Mouse (Mus musculus) CH12.LX (cell line): ENCODE measurements around the gene Ebf3. TPM values are rescaled to one million over a fixed set of nuclear protein-coding genes. Genes with fewer than 3 reads are reported as not detected.
A peak's percentile ranks its signal among the peaks of the same experiment; 100 is the strongest.

Source experiments
- DNase-seq: peaks from one replicate; pipeline ENCODE4 v3.0.0-alpha.2; 2013; ENCODE audit errors: extremely low read depth
- H3K27ac ChIP-seq: 2 replicates; pipeline ENCODE4 v1.5.1; 2012; ENCODE audit warnings: low read depth, mild to moderate bottlenecking, control low read depth, moderate library complexity; ENCODE audit not compliant: insufficient read depth
- H3K27me3 ChIP-seq: replicated peaks from 2 replicates; pipeline ENCODE3; 2012; ENCODE audit warnings: inconsistent platforms
- H3K36me3 ChIP-seq, 2 experiments: replicated peaks in 1 of 2; 2 replicates each; pipeline versions ENCODE3 to v1.6.1; 2012; ENCODE audit warnings: inconsistent platforms in 1 of 2, low read length in 1 of 2, mild to moderate bottlenecking in 1 of 2, mixed read lengths in 1 of 2, moderate library complexity in 1 of 2; ENCODE audit not compliant: control insufficient read depth in 1 of 2, insufficient read depth in 1 of 2
- H3K4me1 ChIP-seq, 2 experiments: 2 replicates each; pipeline ENCODE4 v1.6.1; 2012; ENCODE audit warnings: inconsistent platforms in 1 of 2, moderate library complexity in 1 of 2; ENCODE audit not compliant: insufficient read depth in 2 of 2, control insufficient read depth in 1 of 2
- H3K4me2 ChIP-seq: 2 replicates; pipeline ENCODE4 v1.6.1; 2012; ENCODE audit warnings: low read depth, mild to moderate bottlenecking, control low read depth; ENCODE audit not compliant: poor library complexity, insufficient read depth, severe bottlenecking
- H3K4me3 ChIP-seq, 3 experiments: fragments of 150-350 bp in 1 of 3; sonication (generic) in 1 of 3; replicated peaks in 1 of 3; 2 replicates each; pipeline versions ENCODE3 to v1.5.1; 2011 to 2012; ENCODE audit warnings: low read depth in 2 of 3, low read length in 2 of 3, mild to moderate bottlenecking in 2 of 3, moderate library complexity in 2 of 3, control low read depth in 1 of 3, improper control_type of control experiment in 1 of 3, inconsistent platforms in 1 of 3, mixed read lengths in 1 of 3; ENCODE audit not compliant: poor library complexity in 1 of 3
- H3K79me2 ChIP-seq: replicated peaks from 2 replicates; pipeline ENCODE4 v1.6.1; 2012; ENCODE audit warnings: mild to moderate bottlenecking, moderate library complexity; ENCODE audit not compliant: control insufficient read depth, poor library complexity, insufficient read depth, severe bottlenecking; ENCODE audit errors: extremely low read depth
- H3K9ac ChIP-seq: 2 replicates; pipeline ENCODE4 v1.6.1; 2012; ENCODE audit warnings: low read depth, mild to moderate bottlenecking, control low read depth, moderate library complexity; ENCODE audit not compliant: insufficient read depth
- H3K9me3 ChIP-seq: replicated peaks from 2 replicates; pipeline ENCODE3; 2012; ENCODE audit warnings: low read length, inconsistent platforms, mixed read lengths
- BHLHE40 ChIP-seq: IDR thresholded peaks from 2 replicates; pipeline ENCODE4 v1.6.1; 2011; ENCODE audit warnings: mild to moderate bottlenecking, low read depth, low read length, improper control_type of control experiment
- CHD1 ChIP-seq: IDR thresholded peaks from 2 replicates; pipeline ENCODE4 v1.6.1; 2012; ENCODE audit warnings: low read depth, low read length, improper control_type of control experiment, inconsistent platforms
- CHD2 ChIP-seq: IDR thresholded peaks from 2 replicates; pipeline ENCODE4 v1.6.1; 2011; ENCODE audit warnings: low read length, improper control_type of control experiment
- CTCF ChIP-seq, 2 experiments: IDR thresholded peaks in 1 of 2; conservative IDR thresholded peaks in 1 of 2; 2 replicates each; pipeline ENCODE4 v1.5.1; 2011 to 2012; ENCODE audit warnings: low read depth in 2 of 2, low read length in 2 of 2, improper control_type of control experiment in 1 of 2, inconsistent platforms in 1 of 2, mild to moderate bottlenecking in 1 of 2, moderate library complexity in 1 of 2
- E2F4 ChIP-seq: IDR thresholded peaks from 2 replicates; pipeline ENCODE4 v1.6.1; 2011; ENCODE audit warnings: low read depth, low read length, improper control_type of control experiment; ENCODE audit not compliant: insufficient replicate concordance
- ELF1 ChIP-seq: IDR thresholded peaks from 2 replicates; pipeline ENCODE4 v1.6.1; 2014; ENCODE audit warnings: low read depth, mild to moderate bottlenecking, inconsistent platforms, low read length, improper control_type of control experiment
- EP300 ChIP-seq: IDR thresholded peaks from 2 replicates; pipeline ENCODE4 v1.6.1; 2011; ENCODE audit warnings: low read length, improper control_type of control experiment
- ETS1 ChIP-seq: conservative IDR thresholded peaks from 2 replicates; pipeline ENCODE4 v1.6.1; 2012; ENCODE audit warnings: low read depth, mild to moderate bottlenecking, inconsistent platforms, low read length, improper control_type of control experiment, moderate library complexity
- GABPA ChIP-seq: IDR thresholded peaks from 2 replicates; pipeline ENCODE4 v1.6.1; 2012; ENCODE audit warnings: low read depth, low read length, improper control_type of control experiment, inconsistent platforms; ENCODE audit not compliant: insufficient replicate concordance
- HCFC1 ChIP-seq: IDR thresholded peaks from 2 replicates; pipeline ENCODE4 v1.6.1; 2012; ENCODE audit warnings: low read depth, mild to moderate bottlenecking, inconsistent platforms, low read length, improper control_type of control experiment
- IRF4 ChIP-seq: IDR thresholded peaks from 2 replicates; pipeline ENCODE4 v1.6.1; 2014; ENCODE audit warnings: low read depth, mild to moderate bottlenecking, inconsistent platforms, low read length, improper control_type of control experiment
- JUN ChIP-seq: IDR thresholded peaks from 2 replicates; pipeline ENCODE4 v1.6.1; 2011; ENCODE audit warnings: low read depth, mild to moderate bottlenecking, low read length, improper control_type of control experiment, moderate library complexity; ENCODE audit not compliant: insufficient read depth
- JUND ChIP-seq: conservative IDR thresholded peaks from 2 replicates; pipeline ENCODE4 v1.6.1; 2011; ENCODE audit warnings: low read depth, low read length, improper control_type of control experiment
- KAT2A ChIP-seq: IDR thresholded peaks from 2 replicates; pipeline ENCODE4 v1.6.1; 2012; ENCODE audit warnings: low read length, improper control_type of control experiment, inconsistent platforms; ENCODE audit not compliant: insufficient replicate concordance
- MAFK ChIP-seq: IDR thresholded peaks from 2 replicates; pipeline ENCODE4 v1.6.1; 2011; ENCODE audit warnings: low read length, improper control_type of control experiment; ENCODE audit not compliant: insufficient replicate concordance
- MAX ChIP-seq: IDR thresholded peaks from 2 replicates; pipeline ENCODE4 v1.6.1; 2011; ENCODE audit warnings: low read length, improper control_type of control experiment
- MAZ ChIP-seq: IDR thresholded peaks from 2 replicates; pipeline ENCODE4 v1.6.1; 2012; ENCODE audit warnings: low read depth, mild to moderate bottlenecking, inconsistent platforms, low read length, improper control_type of control experiment, moderate library complexity
- MEF2A ChIP-seq: IDR thresholded peaks from 2 replicates; pipeline ENCODE4 v1.6.1; 2014; ENCODE audit warnings: low read depth, mild to moderate bottlenecking, inconsistent platforms, low read length, improper control_type of control experiment, borderline replicate concordance
- MXI1 ChIP-seq: IDR thresholded peaks from 2 replicates; pipeline ENCODE4 v1.6.1; 2011; ENCODE audit warnings: mild to moderate bottlenecking, low read depth, low read length, improper control_type of control experiment
- MYC ChIP-seq: IDR thresholded peaks from 2 replicates; pipeline ENCODE4 v1.6.1; 2011; ENCODE audit warnings: low read depth, mild to moderate bottlenecking, improper control_type of control experiment, low read length
- NELFE ChIP-seq: IDR thresholded peaks from 2 replicates; pipeline ENCODE4 v1.6.1; 2011; ENCODE audit warnings: low read depth, low read length, improper control_type of control experiment
- NRF1 ChIP-seq: IDR thresholded peaks from 2 replicates; pipeline ENCODE4 v1.6.1; 2014; ENCODE audit warnings: low read depth, mild to moderate bottlenecking, inconsistent platforms, low read length, improper control_type of control experiment, moderate library complexity
- PAX5 ChIP-seq: IDR thresholded peaks from 2 replicates; pipeline ENCODE4 v1.6.1; 2012; ENCODE audit warnings: low read length, inconsistent platforms, mixed read lengths
- POLR2A ChIP-seq: IDR thresholded peaks from 2 replicates; pipeline ENCODE4 v1.6.1; 2011; ENCODE audit warnings: low read depth, mild to moderate bottlenecking, improper control_type of control experiment, low read length
- POLR2AphosphoS2 ChIP-seq: IDR thresholded peaks from 2 replicates; pipeline ENCODE4 v1.6.1; 2011; ENCODE audit warnings: low read depth, low read length, improper control_type of control experiment
- RAD21 ChIP-seq: IDR thresholded peaks from 2 replicates; pipeline ENCODE4 v1.6.1; 2011; ENCODE audit warnings: low read depth, mild to moderate bottlenecking, low read length, improper control_type of control experiment, moderate library complexity
- RCOR1 ChIP-seq: conservative IDR thresholded peaks from 2 replicates; pipeline ENCODE4 v1.6.1; 2012; ENCODE audit warnings: low read depth, mild to moderate bottlenecking, inconsistent platforms, low read length, improper control_type of control experiment
- SIN3A ChIP-seq: IDR thresholded peaks from 2 replicates; pipeline ENCODE4 v1.6.1; 2012; ENCODE audit warnings: low read length, improper control_type of control experiment, inconsistent platforms
- SMC3 ChIP-seq: IDR thresholded peaks from 2 replicates; pipeline ENCODE4 v1.6.1; 2011; ENCODE audit warnings: low read depth, low read length, improper control_type of control experiment
- TBP ChIP-seq: conservative IDR thresholded peaks from 2 replicates; pipeline ENCODE4 v1.6.1; 2011; ENCODE audit warnings: low read depth, low read length, improper control_type of control experiment
- TCF12 ChIP-seq: IDR thresholded peaks from 2 replicates; pipeline ENCODE4 v1.6.1; 2014; ENCODE audit warnings: low read depth, mild to moderate bottlenecking, inconsistent platforms, low read length, improper control_type of control experiment
- UBTF ChIP-seq: IDR thresholded peaks from 2 replicates; pipeline ENCODE4 v1.6.1; 2012; ENCODE audit warnings: low read depth, mild to moderate bottlenecking, inconsistent platforms, low read length, improper control_type of control experiment, moderate library complexity
- USF1 ChIP-seq: IDR thresholded peaks from 2 replicates; pipeline ENCODE4 v1.6.1; 2014; ENCODE audit warnings: low read depth, mild to moderate bottlenecking, inconsistent platforms, low read length, improper control_type of control experiment
- USF2 ChIP-seq: conservative IDR thresholded peaks from 2 replicates; pipeline ENCODE4 v1.6.1; 2011; ENCODE audit warnings: low read depth, low read length, improper control_type of control experiment
- ZC3H11A ChIP-seq: IDR thresholded peaks from 2 replicates; pipeline ENCODE4 v1.6.1; 2012; ENCODE audit warnings: low read depth, mild to moderate bottlenecking, inconsistent platforms, low read length, improper control_type of control experiment
- ZKSCAN1 ChIP-seq: IDR thresholded peaks from 2 replicates; pipeline ENCODE4 v1.6.1; 2012; ENCODE audit warnings: low read depth, inconsistent platforms, low read length, improper control_type of control experiment, borderline replicate concordance
- ZMIZ1 ChIP-seq: IDR thresholded peaks from 2 replicates; pipeline ENCODE4 v1.6.1; 2012; ENCODE audit warnings: low read depth, mild to moderate bottlenecking, inconsistent platforms, low read length, improper control_type of control experiment
- ZNF384 ChIP-seq: IDR thresholded peaks from 2 replicates; pipeline ENCODE4 v1.6.1; 2012; ENCODE audit warnings: low read depth, low read length, improper control_type of control experiment, inconsistent platforms
- dilution Hi-C: fragments of 300-500 bp; cut with MboI; formaldehyde crosslinking; loops from 2 replicates; pipeline ENCODE4 v1.14.3; 2020; ENCODE audit warnings: low sequenced_read_pairs; ENCODE audit not compliant: extremely low pct_unique_long_range_greater_than_20kb, extremely low pct_ligation_motif_present
- in situ Hi-C: fragments of 300-500 bp; cut with MboI; formaldehyde crosslinking; loops from 3 replicates; pipeline ENCODE4 v1.14.3; 2019; ENCODE audit warnings: low sequenced_read_pairs, low pct_ligation_motif_present, low pct_unique_long_range_greater_than_20kb, mixed read lengths
- polyA plus RNA-seq: library from polyadenylated mRNA; unstranded; fragments of >175 nt; gene quantifications from 2 replicates; pipeline ENCODE4 v1.2.1, GENCODE M21; 2012; ENCODE audit warnings: low read depth; ENCODE audit not compliant: insufficient read length
- total RNA-seq, 2 experiments: library from RNA; depleted of rRNA; stranded (reverse); fragments of 300-350 nt in 1 of 2; fragments of >200 nt in 1 of 2; gene quantifications; 2 replicates each; pipeline ENCODE4 v1.2.3; 2012 to 2014

The Ebf3 gene
- total and polyA plus RNA-seq, 3 experiments, result 0.10 to 0.89 TPM; not detected in 1

DNA sequence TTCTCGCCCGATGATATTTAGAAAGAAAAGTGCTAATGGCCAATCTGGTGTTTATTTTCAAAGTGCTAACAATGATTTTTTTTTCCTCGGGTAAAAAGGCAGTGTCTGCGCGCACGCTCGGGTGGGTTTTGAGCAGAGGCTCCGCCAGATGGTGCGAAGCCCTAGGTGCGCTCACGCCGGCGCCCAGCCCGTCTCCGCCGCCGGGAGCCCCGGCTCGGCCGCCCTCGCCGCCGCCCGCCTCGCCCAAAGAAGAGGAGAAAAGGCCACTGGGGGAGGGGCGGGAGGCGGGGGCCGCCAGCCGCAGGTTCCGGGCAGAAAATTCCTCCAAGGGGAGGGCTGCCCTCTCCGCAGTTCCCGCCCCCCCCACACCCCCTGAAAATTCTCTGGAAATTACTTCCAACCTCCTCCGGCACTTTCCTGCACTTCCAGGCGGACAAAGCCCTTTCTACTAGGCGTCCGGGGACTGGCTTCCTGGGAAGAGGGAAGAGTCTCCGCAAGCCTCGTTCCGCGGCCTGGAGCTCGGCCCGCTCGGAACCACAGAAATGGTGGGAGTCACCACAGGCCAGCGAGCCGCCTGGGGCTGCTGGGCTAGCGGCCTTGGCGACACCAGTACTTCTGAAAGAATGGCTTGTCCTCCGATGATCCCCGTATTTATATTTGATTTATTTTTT, 4.0 kb downstream of the Ebf3 start:
- Histone ChIP-seq H3K27ac (peak overlapping the region; percentile 85), H3K27me3 (peaks cover 2% of the 10 kb centered on the region), H3K79me2 (no peaks in the 10 kb centered on the region), H3K4me2 (peak overlapping the region; percentile 84), H3K9me3 (peaks cover 30% of the 10 kb centered on the region), H3K36me3 (no peaks in the 10 kb centered on the region), H3K4me1 (peaks cover 0 to 9% of the 10 kb centered on the region in 2 experiments; a peak in 2 of 4 replicates), H3K9ac (peak overlapping the region; percentile 59), H3K4me3 (peak overlapping the region in 2 of 3 experiments; percentile 47 to 60)
- dilution Hi-C loops, result no loop called here
- peak; percentile 50; the same call in 1 of the 2 replicates for TF ChIP-seq SIN3A
- TF ChIP-seq PAX5, result no peak
- peak; percentile 36; the same call in 1 of the 2 replicates for TF ChIP-seq ELF1
- peak; percentile 59; the same call in 1 of the 2 replicates for TF ChIP-seq IRF4
- no peak for TF ChIP-seq ZC3H11A
- 0 out of 2 replicates have a peak, but pooled peaks have one; percentile 68 for TF ChIP-seq UBTF
- TF ChIP-seq TCF12, result 0 out of 2 replicates have a peak, but pooled peaks have one; percentile 15
- TF ChIP-seq ETS1, result no peak
- peak; percentile 48 for TF ChIP-seq MXI1
- no peak; the same call in 1 of the 2 replicates for TF ChIP-seq POLR2A
- no peak for TF ChIP-seq CTCF (conservative IDR thresholded peaks at IDR 0.05 in 1 of 2, IDR thresholded peaks at IDR 0.05 in 1 of 2; ENCODE audit: low read depth in 2 of 2, low read length in 2 of 2)
- no peak for TF ChIP-seq BHLHE40
- no peak for TF ChIP-seq POLR2AphosphoS2
- TF ChIP-seq MEF2A, result 0 out of 2 replicates have a peak, but pooled peaks have one; percentile 25
- TF ChIP-seq SMC3, result no peak
- TF ChIP-seq MYC, result no peak
- no peak for TF ChIP-seq EP300
- TF ChIP-seq RCOR1, result no peak
- TF ChIP-seq MAZ, result peak; percentile 55; the same call in 1 of the 2 replicates
- no peak for TF ChIP-seq KAT2A
- no peak for TF ChIP-seq USF2
- TF ChIP-seq JUND, result no peak
- TF ChIP-seq NELFE, result peak; percentile 31; the same call in 1 of the 2 replicates
- no peak for TF ChIP-seq RAD21
- TF ChIP-seq MAFK, result no peak
- no peak for TF ChIP-seq HCFC1
- no peak for TF ChIP-seq CHD1
- no peak for TF ChIP-seq JUN
- TF ChIP-seq GABPA, result no peak
- TF ChIP-seq NRF1, result peak; percentile 41; the same call in 1 of the 2 replicates
- no peak for TF ChIP-seq USF1
- no peak for TF ChIP-seq TBP
- TF ChIP-seq ZNF384, result peak; percentile 32; the same call in 1 of the 2 replicates
- TF ChIP-seq ZMIZ1, result 0 out of 2 replicates have a peak, but pooled peaks have one; percentile 36
- TF ChIP-seq ZKSCAN1, result no peak
- TF ChIP-seq CHD2, result peak; percentile 61
- TF ChIP-seq MAX, result 0 out of 2 replicates have a peak, but pooled peaks have one; percentile 31
- TF ChIP-seq E2F4, result no peak
- in situ Hi-C loops, result no loop called here
- DNase-seq, result no peak
